Mouse (Mus musculus) kidney, adult 2 months (tissue): ENCODE data around the gene Ldlrad1. TPM values are rescaled to one million over a fixed set of nuclear protein-coding genes. Genes with fewer than 3 reads are reported as not detected.

Source experiments
- DNase-seq: peaks from one replicate; pipeline ENCODE4 v3.0.0; 2021
- H3K27ac ChIP-seq: fragments of 200-500 bp; 2 replicates; pipeline ENCODE4 v1.5.1; 2012; ENCODE audit warnings: low read depth, low read length, control low read depth, inconsistent platforms; ENCODE audit not compliant: insufficient read depth
- H3K27me3 ChIP-seq: fragments of 200-500 bp; replicated peaks from 2 replicates; pipeline ENCODE4 v1.6.1; 2012; ENCODE audit warnings: mild to moderate bottlenecking, moderate library complexity, low read length, inconsistent platforms; ENCODE audit not compliant: control insufficient read depth, insufficient read depth
- H3K36me3 ChIP-seq: fragments of 200-500 bp; 2 replicates; pipeline ENCODE4 v1.6.1; 2012; ENCODE audit warnings: mild to moderate bottlenecking, moderate library complexity, low read length, inconsistent platforms; ENCODE audit not compliant: control insufficient read depth, insufficient read depth
- H3K4me1 ChIP-seq: fragments of 200-500 bp; 2 replicates; pipeline ENCODE4 v1.6.1; 2011; ENCODE audit warnings: low read length; ENCODE audit not compliant: control insufficient read depth, insufficient read depth
- H3K4me3 ChIP-seq: fragments of 200-500 bp; 2 replicates; pipeline ENCODE4 v1.5.1; 2011; ENCODE audit warnings: mild to moderate bottlenecking, low read depth, low read length, control low read depth; ENCODE audit not compliant: insufficient read depth
- CTCF ChIP-seq: fragments of 200-500 bp; conservative IDR thresholded peaks from 2 replicates; pipeline ENCODE4 v1.5.1; 2011; ENCODE audit warnings: low read depth, mild to moderate bottlenecking, control low read depth, low read length, moderate library complexity, mixed read lengths; ENCODE audit not compliant: insufficient read depth, insufficient read length
- POLR2A ChIP-seq: fragments of 200-500 bp; IDR thresholded peaks from one replicate; pipeline ENCODE4 v1.6.1; 2011; ENCODE audit warnings: low read depth, low read length, control low read depth
- WGBS: fragments of 180-500 bp; shearing (Covaris S2); methylation state at CpG from one replicate; pipeline ENCODE4 v1.1.7; 2018; 5-methylcytosine and 5-hydroxymethylcytosine counted together
- polyA plus RNA-seq: library from polyadenylated mRNA; depleted of rRNA; stranded (reverse); fragments of >200 nt; gene quantifications from 2 replicates; pipeline ENCODE4 v1.2.3, GENCODE M21; 2012; rRNA removed

The Ldlrad1 gene
- polyA plus RNA-seq: not detected in 2 replicates

- Histone ChIP-seq H3K4me3 (no peak within 1 kb of the TSS), H3K36me3 (peaks cover 1% of the 10 kb centered on the region; the same call in 1 of the 2 replicates), H3K4me1 (no peaks in the 10 kb centered on the region), H3K27ac (no peak within 1 kb of the TSS), H3K27me3 (no peaks in the 10 kb centered on the region)
- no peak for DNase-seq
- 62% methylated on average over 3 of the region's 3 CpGs for WGBS
- TF ChIP-seq POLR2A: no peak
- TF ChIP-seq CTCF: no peak
These were observed at the start of gene Ldlrad1 for GRCm38 (mm10) chr4:107208880-107209279. Ldlrad1 (plus strand) TSS chr4:107209180.

GRCm38 (mm10) chr4:107160181-107160580 is 48.8 kb upstream of the Ldlrad1 start:
- Histone ChIP-seq H3K36me3 (no peaks in the 10 kb centered on the region), H3K27ac (no peak overlapping the region), H3K4me1 (peaks cover 9% of the 10 kb centered on the region), H3K27me3 (no peaks in the 10 kb centered on the region), H3K4me3 (no peak overlapping the region)
- 72% methylated on average over 8 of the region's 8 CpGs for WGBS
- TF ChIP-seq CTCF (no peak), POLR2A (no peak)
- DNase-seq: peak; percentile 20

- no peak for TF ChIP-seq POLR2A
- TF ChIP-seq CTCF: no peak
- DNase-seq: no peak
- no peaks in the 10 kb centered on the region for H3K27me3 ChIP-seq
- H3K27ac ChIP-seq: no peak overlapping the region
- H3K36me3 ChIP-seq: 0 out of 2 replicates have a peak, but pooled peaks cover 1% of the 10 kb centered on the region
- H3K4me1 ChIP-seq: no peaks in the 10 kb centered on the region
- H3K4me3 ChIP-seq: no peak overlapping the region
- 87% methylated on average over 10 of the region's 10 CpGs for WGBS
These were observed 45.6 kb upstream of the Ldlrad1 start for GRCm38 (mm10) chr4:107163341-107163740.

- TF ChIP-seq POLR2A (no peak), CTCF (peak; percentile 70)
- Histone ChIP-seq H3K36me3 (0 out of 2 replicates have a peak, but pooled peaks cover 1% of the 10 kb centered on the region), H3K27me3 (no peaks in the 10 kb centered on the region), H3K4me1 (no peaks in the 10 kb centered on the region), H3K27ac (no peak overlapping the region), H3K4me3 (no peak overlapping the region)
- peak; percentile 82 for DNase-seq
- 36% methylated on average over 9 of the region's 9 CpGs for WGBS
These were observed 45.0 kb upstream of the Ldlrad1 start for GRCm38 (mm10) chr4:107163756-107164587.

- 0 out of 2 replicates have a peak, but pooled peaks cover 1% of the 10 kb centered on the region for H3K36me3 ChIP-seq
- DNase-seq: no peak
- H3K4me1 ChIP-seq: no peaks in the 10 kb centered on the region
- 80% methylated on average over 5 of the region's 5 CpGs for WGBS
- H3K27me3 ChIP-seq: no peaks in the 10 kb centered on the region
- H3K27ac ChIP-seq: no peak overlapping the region
- H3K4me3 ChIP-seq: no peak overlapping the region
- no peak for TF ChIP-seq POLR2A
- TF ChIP-seq CTCF: no peak
These were observed 42.3 kb upstream of the Ldlrad1 start for GRCm38 (mm10) chr4:107166700-107167099.

- H3K4me3 ChIP-seq: no peak overlapping the region
- H3K36me3 ChIP-seq: 0 out of 2 replicates have a peak, but pooled peaks cover 1% of the 10 kb centered on the region
- DNase-seq: no peak
- H3K27ac ChIP-seq: no peak overlapping the region
- WGBS: 90% methylated on average over 5 of the region's 5 CpGs
- 0 out of 2 replicates have a peak, but pooled peaks cover 3% of the 10 kb centered on the region for H3K4me1 ChIP-seq
- H3K27me3 ChIP-seq: no peaks in the 10 kb centered on the region
- TF ChIP-seq CTCF: no peak
- no peak for TF ChIP-seq POLR2A
These were observed 41.2 kb upstream of the Ldlrad1 start for GRCm38 (mm10) chr4:107167798-107168197.

- H3K4me3 ChIP-seq: peak overlapping the region; percentile 87
- H3K27me3 ChIP-seq: no peaks in the 10 kb centered on the region
- DNase-seq: no peak
- TF ChIP-seq CTCF: no peak
- TF ChIP-seq POLR2A: no peak
- no peaks in the 10 kb centered on the region for H3K36me3 ChIP-seq
- peak overlapping the region; percentile 94; the same call in 1 of the 2 replicates for H3K27ac ChIP-seq
- peaks cover 13% of the 10 kb centered on the region for H3K4me1 ChIP-seq
- 20% methylated on average over 11 of the region's 11 CpGs for WGBS
These were observed 31.5 kb upstream of the Ldlrad1 start for GRCm38 (mm10) chr4:107177506-107177905.
